Mouse (Mus musculus) G1E (cell line): ENCODE results near the gene Adam19.

ENCODE experiments used
- CTCF ChIP-seq: IDR thresholded peaks from 2 replicates; pipeline ENCODE4 v1.5.1; 2012; ENCODE audit warnings: low read depth, low read length, inconsistent platforms, mixed read lengths
- GATA1 ChIP-seq: IDR thresholded peaks from 2 replicates; pipeline ENCODE4 v1.6.1; 2012; ENCODE audit warnings: borderline replicate concordance, low read length, inconsistent platforms, mixed read lengths
- POLR2AphosphoS5 ChIP-seq: IDR thresholded peaks from 2 replicates; pipeline ENCODE4 v1.6.1; 2012; ENCODE audit warnings: low read depth, low read length, inconsistent platforms; ENCODE audit not compliant: insufficient replicate concordance
- TAL1 ChIP-seq: conservative IDR thresholded peaks from 2 replicates; pipeline ENCODE4 v1.6.1; 2012; ENCODE audit warnings: low read depth, low read length, inconsistent platforms, mixed read lengths

DNA sequence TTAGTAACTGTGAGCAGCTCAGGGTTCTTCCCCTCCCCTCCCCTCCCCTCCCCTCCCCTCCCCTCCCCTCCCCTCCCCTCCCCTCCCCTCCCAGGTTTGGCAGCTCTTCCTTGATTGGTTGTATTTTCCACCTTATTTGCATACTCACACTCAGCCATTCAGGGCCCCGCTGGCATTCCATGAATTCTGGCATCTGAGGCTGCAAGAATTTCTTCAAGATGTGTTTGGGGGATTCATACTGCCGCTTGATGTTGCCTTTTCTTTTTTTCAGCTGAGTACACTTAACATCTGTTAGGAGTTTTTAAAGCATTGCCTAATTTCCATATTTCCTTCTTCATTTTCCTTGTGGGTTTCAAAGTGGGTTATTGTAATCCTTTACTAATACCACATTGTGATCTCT, 132.5 kb downstream of the Adam19 start:
- TF ChIP-seq GATA1 (no peak), CTCF (no peak), POLR2AphosphoS5 (no peak), TAL1 (no peak)
